Mouse (Mus musculus): ENCODE measurements around the gene Tapbp.
"Not testable (repeated sequence)": the region's sequence is repeated elsewhere in the genome, so short reads cannot be mapped to it uniquely, and the experiment has no call there.

Tapbp gene

GRCm38 (mm10) chr17:33948090-33948904, 32.6 kb downstream of the Tapbp start:
- no peak for DNase-seq (ENCODE audit: low read depth)

DNA sequence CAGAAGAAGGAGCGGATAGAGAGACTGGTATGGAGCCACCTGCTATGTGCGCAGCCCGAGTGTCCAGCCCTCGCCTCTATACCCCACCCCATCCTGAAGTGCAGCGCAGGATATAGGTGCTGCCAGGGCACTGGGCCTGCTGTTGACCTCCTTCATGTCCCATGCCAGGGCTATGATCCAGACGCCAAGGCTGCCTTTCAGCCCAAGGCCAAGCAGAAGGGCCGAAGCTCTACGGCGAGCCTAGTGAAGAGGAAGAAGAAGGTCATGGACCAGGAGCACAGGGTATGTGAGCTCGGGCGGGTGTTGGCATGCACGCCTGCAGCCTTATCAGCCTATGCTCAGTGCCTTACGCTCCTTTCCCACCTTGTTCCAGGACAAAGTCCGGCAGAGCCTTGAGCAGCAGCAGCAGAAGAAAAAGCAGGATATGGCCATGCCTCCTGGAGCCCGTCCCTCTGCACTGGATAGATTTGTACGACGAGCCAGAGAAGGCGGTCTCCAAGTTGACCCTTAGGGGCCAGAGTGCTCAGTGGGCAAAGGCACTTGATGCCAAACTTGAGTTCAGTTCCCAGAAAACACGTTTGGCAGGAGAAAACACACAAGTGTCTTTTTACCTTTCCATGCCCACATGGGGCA, 33.3 kb downstream of the Tapbp start:
- no peak for DNase-seq (ENCODE audit: low read depth)

DNA sequence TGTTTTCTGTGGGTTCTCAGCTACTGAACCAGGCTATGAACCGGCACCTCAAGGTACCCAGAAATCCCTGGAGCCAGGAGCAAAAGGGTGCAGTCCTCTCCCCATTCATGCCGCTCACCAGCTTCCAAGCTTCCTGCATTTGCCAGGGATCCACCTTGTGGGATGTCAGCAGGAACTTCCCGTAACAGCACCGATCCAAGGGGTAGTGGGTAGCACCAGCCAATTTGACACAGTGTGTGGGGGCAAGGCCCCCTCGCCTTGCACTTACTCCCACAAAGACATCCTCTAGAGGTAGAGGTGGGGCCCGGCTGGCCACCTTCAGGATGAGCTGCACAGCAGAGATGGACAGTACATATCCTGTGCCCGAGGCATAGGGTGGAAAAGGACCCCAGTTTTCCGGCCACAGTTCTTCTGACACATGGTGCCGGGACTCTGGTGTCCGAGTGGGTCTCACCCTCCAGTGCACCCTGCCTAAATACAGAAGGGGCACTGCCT, 34.5 kb downstream of the Tapbp start:
- DNase-seq (ENCODE audit: low read depth), result no peak

GRCm38 (mm10) chr17:33951021-33951946, 35.6 kb downstream of the Tapbp start, which contains the start of gene B3galt4:
B3galt4 (minus strand) TSS chr17:33951488.
- DNase-seq (ENCODE audit: low read depth), result peak; percentile 88

DNA sequence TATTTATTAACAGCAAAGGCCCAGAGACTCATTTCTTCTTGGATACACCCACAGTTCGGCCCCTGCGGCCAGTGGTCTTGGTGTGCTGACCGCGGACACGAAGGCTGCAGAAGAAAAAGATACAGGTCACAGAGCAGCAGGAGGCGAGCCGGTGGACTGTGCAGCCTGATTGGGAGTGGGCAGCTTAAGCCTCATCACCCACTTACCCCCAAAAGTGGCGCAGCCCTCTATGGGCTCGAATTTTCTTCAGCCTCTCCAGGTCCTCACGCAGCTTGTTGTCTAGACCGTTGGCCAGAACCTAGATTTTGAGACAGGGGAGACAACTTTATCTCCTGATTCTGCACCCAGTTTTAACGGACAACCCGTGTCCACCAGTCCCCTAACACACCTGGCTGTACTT, 36.3 kb downstream of the Tapbp start:
- DNase-seq (ENCODE audit: low read depth), result not testable (repeated sequence)

GRCm38 (mm10) chr17:33952879-33953278, 37.2 kb downstream of the Tapbp start:
- no peak for DNase-seq (ENCODE audit: low read depth)

GRCm38 (mm10) chr17:33953310-33953709, 37.6 kb downstream of the Tapbp start:
- no peak for DNase-seq (ENCODE audit: low read depth)

DNA sequence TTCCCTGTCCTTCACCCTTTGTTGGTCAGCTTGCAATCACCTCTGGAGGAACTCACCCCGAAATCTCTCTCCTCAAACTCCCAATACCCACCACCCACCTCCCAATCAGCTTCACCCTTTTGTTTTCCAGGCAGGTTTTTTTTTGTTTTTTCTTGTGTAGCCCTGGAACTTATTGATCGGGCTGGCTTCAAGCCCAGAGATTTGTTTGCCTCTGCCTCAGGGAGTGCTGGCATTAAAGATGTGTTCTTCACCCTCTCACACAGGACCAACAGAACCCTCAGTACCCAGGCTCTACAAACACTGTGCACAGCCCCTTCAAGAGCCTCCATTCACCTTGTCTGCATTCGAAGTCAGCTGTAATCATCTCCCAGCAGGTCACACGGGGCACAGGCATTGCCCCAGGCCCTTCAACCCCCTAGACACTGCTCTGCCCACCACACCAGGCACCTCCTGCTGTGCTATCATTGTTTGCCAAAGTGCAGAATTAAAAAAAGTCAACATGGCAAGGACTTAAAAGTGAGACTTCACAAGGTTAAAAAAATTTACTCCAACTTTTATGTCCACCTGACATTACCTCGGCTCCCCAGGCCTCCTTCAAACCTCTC, 38.4 kb downstream of the Tapbp start:
- DNase-seq (ENCODE audit: low read depth), result no peak

- no peak for DNase-seq (ENCODE audit: low read depth)
Measured at GRCm38 (mm10) chr17:33954646-33955554, 39.2 kb downstream of the Tapbp start.

DNA sequence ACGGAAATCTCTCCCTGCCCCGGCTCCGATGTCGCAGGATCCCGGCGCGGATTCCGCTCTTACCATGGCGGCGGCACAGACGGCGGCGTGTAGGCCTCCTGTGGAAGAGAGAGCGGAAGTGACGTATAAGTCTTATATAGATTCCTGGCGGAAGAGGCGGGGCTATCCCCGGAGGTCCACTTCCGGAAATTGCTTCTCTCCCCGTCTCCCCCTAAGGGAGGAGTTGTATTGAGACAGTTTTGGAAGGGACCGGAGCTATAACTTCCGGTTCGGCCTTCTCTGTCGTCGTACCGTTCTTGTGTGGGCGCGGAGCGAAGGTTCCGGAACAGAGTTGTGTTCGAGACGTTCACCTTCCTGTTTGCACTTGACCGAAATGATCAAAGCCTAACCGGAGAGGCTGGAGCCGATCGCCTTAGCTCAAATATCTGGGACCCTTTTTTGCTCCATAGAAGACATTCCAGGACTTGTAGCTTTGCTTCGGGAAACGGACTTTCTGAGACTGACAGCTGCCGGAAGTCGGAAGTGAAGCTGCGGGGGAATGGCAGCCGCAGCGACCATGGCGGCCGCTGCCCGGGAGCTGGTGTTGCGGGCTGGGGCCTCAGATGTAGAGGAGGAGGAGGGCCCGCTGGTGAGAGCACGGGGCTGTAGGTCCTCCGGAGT, 40.0 kb downstream of the Tapbp start, which contains the start of the genes Vps52 and Rps18:
Gene Vps52, plus strand, starts transcription at position 258 of the 660 bp plus-strand sequence.
Gene Rps18, minus strand, starts transcription at position 447 of the 660 bp plus-strand sequence.
- peak; percentile 99 for DNase-seq (ENCODE audit: low read depth)

DNA sequence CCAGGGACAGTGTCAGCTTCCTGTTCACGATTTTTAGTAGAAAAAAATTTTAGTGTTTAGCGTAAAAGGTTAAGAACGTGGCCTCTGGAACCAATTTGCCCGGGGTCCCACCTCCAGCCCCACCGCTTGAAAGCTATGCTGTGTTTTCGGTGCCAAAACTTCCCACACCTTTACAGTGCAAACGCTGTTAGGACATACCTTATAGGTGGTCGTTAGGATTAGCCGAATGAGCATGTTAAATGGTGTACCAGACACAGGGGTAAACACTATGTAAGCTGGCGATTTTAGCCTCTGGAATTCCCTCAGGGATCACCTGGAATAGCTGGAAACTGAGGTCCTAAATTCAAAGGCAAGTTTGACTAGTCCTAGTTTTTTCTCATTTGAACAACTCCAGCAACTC, 40.6 kb downstream of the Tapbp start:
- DNase-seq (ENCODE audit: low read depth), result no peak

- DNase-seq (ENCODE audit: low read depth), result no peak
Measured at GRCm38 (mm10) chr17:33957493-33957892, 41.8 kb downstream of the Tapbp start.

DNA sequence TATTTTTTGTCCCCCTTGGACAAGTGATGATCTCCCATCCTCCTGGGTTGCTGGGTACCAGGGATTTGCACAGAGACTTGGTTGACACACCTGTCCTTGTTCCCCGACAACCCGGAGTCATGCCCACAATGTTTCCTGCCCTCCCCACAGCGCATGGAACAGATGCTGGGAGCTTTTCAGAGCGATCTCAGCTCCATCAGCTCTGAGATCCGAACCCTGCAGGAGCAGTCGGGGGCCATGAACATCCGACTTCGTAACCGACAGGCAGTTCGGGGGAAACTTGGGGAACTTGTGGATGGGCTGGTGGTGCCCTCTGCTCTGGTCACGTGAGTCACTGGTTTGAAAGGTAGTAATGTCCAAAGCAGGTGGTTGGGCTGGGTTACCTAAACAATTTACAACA, 42.8 kb downstream of the Tapbp start:
- no peak for DNase-seq (ENCODE audit: low read depth)

GRCm38 (mm10) chr17:33959135-33959534, 43.4 kb downstream of the Tapbp start:
- no peak for DNase-seq (ENCODE audit: low read depth)

- no peak for DNase-seq (ENCODE audit: low read depth)
Measured at GRCm38 (mm10) chr17:33959948-33960347, 44.2 kb downstream of the Tapbp start.

DNA sequence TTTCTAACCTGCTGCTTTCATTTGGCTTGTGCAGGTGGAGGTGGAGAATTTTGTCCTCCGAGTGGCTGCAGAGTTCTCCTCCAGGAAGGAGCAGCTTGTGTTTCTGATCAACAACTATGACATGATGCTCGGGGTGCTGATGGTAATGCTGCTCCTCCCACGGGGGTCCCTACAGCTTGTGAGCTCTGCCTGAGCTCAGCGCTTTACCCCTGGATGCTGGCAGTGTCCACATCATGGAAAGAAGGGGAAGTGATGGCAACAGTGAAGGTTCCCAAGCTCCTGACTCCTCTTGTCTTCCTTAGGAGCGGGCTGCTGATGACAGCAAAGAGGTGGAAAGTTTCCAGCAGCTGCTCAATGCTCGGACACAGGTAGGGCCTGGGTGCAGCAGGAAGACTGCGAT, 47.2 kb downstream of the Tapbp start:
- DNase-seq (ENCODE audit: low read depth), result no peak

DNA sequence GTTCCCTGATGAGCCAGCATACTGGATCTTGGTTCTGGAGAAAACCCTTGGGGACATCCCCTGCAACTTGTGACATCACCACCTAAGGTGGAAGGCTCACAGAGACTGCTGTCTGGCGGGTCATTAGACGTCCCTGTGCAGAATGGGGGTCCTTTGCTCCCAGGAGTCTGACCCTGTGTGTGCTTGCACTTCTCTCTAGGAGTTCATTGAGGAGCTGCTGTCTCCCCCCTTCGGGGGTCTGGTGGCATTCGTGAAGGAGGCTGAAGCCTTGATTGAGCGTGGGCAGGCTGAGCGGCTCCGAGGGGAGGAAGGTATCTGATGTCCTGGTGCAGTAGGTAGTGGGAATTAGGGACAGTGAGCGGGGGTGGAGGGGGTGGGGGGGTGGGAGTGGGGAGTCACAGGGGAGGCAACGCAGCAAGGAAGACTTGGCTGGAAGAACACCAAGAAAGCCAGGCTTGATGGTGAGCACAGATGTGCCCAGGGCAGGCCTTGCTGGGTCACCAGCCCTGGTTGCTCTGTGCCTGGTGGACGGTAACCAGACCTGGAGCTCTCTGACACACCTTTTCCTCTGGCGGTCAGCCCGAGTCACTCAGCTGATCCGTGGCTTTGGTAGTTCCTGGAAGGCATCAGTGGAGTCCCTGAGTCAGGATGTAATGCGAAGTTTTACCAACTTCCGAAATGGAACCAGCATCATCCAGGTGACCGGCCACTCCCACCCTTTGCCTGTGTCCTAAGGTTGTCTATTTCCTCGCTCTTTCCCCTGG, 49.6 kb downstream of the Tapbp start:
- no peak for DNase-seq (ENCODE audit: low read depth)

- DNase-seq (ENCODE audit: low read depth), result no peak
Measured at GRCm38 (mm10) chr17:33965846-33966550, 50.3 kb downstream of the Tapbp start.

DNA sequence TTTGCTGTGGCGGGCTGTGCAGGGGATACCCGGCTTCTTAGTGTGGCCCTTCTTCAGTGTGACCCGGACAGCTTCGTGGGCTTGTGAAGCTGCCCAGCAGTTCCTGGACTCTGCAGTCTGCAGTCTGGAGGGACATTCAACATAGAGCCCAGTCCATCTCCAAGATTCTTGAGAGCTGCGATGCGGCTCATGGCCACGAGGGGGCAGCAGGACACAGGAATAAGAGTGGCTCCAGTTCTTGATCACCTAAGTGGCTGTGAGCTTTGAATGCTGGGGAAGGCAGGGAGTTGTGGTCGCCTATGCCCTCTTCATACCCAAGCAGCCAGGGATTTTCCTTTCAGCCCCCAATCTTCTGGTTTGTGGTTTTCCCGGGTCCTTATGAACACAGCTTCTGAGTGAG, 52.8 kb downstream of the Tapbp start:
- peak; percentile 93 for DNase-seq (ENCODE audit: low read depth)

All from naive thymus-derived CD4-positive, alpha-beta T cell, adult 2 months (primary cell).